ENCODE assay signal across 18 mouse cellular contexts in the genomic region with DNA sequence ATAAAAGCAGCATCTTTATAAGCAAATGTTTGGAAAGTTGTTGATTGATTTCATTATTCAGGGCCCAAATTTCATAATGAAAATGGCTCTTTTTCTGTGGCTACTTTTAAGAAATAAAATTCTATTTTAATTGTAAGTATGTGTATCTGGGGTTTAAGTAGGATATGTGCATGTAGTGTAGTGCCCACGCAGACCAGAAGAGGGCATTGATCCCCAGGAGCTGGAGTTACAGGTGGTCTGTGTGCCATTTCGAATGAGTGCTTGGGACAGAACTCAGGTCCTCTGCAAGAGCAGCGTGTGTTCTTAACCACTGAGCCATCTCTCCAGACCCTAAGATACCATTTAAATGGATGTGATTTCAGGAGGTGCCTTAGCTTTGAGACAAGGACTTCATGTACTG.
DNase-seq lines count a peak whose midpoint lies in the region; ATAC-seq and TF ChIP-seq lines count a peak whose summit lies in the region.
"Had no signal": no experiment of that assay in that cellular context is flagged by ENCODE, and none has a peak within 500 bp of the region (broad histone marks: within the 10 kb centered on the region; RNA-seq: fewer than 3 reads in every experiment).

No protein-coding gene starts in this region.

- H3K27ac ChIP-seq in embryonic facial prominence, embryonic 13.5 days = 0 out of 2 replicates have a peak overlapping the region, but pooled peaks have one; percentile 11
- no peak overlapping the region for H3K27ac ChIP-seq in embryonic facial prominence, embryonic 10.5 days (replicated peaks)
- H3K27ac ChIP-seq in left cerebral cortex, adult 2 months = no peak overlapping the region
- no peak overlapping the region for H3K27ac ChIP-seq in ES-E14 (ENCODE audit: insufficient read depth, low read depth, low read length, poor library complexity, severe bottlenecking)
- no peak overlapping the region for H3K27ac ChIP-seq in forebrain, embryonic 14.5 days (ENCODE audit: low read depth, low read length)
- H3K27ac ChIP-seq: embryonic facial prominence, embryonic 15.5 days; forebrain, embryonic 15.5 days; heart, embryonic 15.5 days; hindbrain, embryonic 14.5 days; limb, embryonic 15.5 days; macrophage; neural tube, embryonic 15.5 days had no signal

- in situ Hi-C loops in ES-E14 (cut with MboI; ENCODE audit: low sequenced_read_pairs in 2 of 2, unreplicated experiment in 2 of 2) = no loop called here

- intact Hi-C loops in left cerebral cortex, adult 2 months (cut with DNase I) = no loop called here

- peaks cover 4% of the 10 kb centered on the region; the same call in 1 of the 2 replicates for H3K27me3 ChIP-seq in embryonic facial prominence, embryonic 13.5 days
- H3K27me3 ChIP-seq in embryonic facial prominence, embryonic 10.5 days (replicated peaks; ENCODE audit: low read depth, poor library complexity, severe bottlenecking) = no peaks in the 10 kb centered on the region
- H3K27me3 ChIP-seq in forebrain, embryonic 14.5 days (replicated peaks; ENCODE audit: control insufficient read depth, insufficient read depth, low read length) = no peaks in the 10 kb centered on the region
- H3K27me3 ChIP-seq: embryonic facial prominence, embryonic 15.5 days; forebrain, embryonic 15.5 days; heart, embryonic 15.5 days; limb, embryonic 15.5 days; neural tube, embryonic 15.5 days had no signal

- peak; percentile 10 for TF ChIP-seq CTCF in left cerebral cortex, adult 2 months (IDR thresholded peaks at IDR 0.05)

- ATAC-seq in embryonic facial prominence, embryonic 13.5 days (ENCODE audit: insufficient number of reproducible peaks, insufficient read depth, low FRiP score, low TSS enrichment, low read depth) = no peak
- ATAC-seq in forebrain, embryonic 14.5 days = no peak

- H3K36me3 ChIP-seq in embryonic facial prominence, embryonic 13.5 days = no peaks in the 10 kb centered on the region
- H3K36me3 ChIP-seq in embryonic facial prominence, embryonic 10.5 days (replicated peaks) = no peaks in the 10 kb centered on the region
- no peaks in the 10 kb centered on the region for H3K36me3 ChIP-seq in ES-E14 (ENCODE audit: control insufficient read depth, insufficient read depth, low read length, poor library complexity, severe bottlenecking)
- no peaks in the 10 kb centered on the region for H3K36me3 ChIP-seq in forebrain, embryonic 14.5 days (ENCODE audit: control insufficient read depth, insufficient read depth, low read length)
- H3K36me3 ChIP-seq: embryonic facial prominence, embryonic 15.5 days; forebrain, embryonic 15.5 days; heart, embryonic 15.5 days; limb, embryonic 15.5 days; neural tube, embryonic 15.5 days had no signal

- no peak overlapping the region for H3K4me3 ChIP-seq in embryonic facial prominence, embryonic 13.5 days
- no peak overlapping the region for H3K4me3 ChIP-seq in embryonic facial prominence, embryonic 10.5 days
- no peak overlapping the region for H3K4me3 ChIP-seq in left cerebral cortex, adult 2 months
- no peak overlapping the region for H3K4me3 ChIP-seq in ES-E14 (ENCODE audit: insufficient read depth in 1 of 2, low read depth in 1 of 2, low read length in 2 of 2, poor library complexity in 1 of 2, severe bottlenecking in 1 of 2)
- H3K4me3 ChIP-seq in forebrain, embryonic 14.5 days (ENCODE audit: low read depth, low read length) = no peak overlapping the region
- H3K4me3 ChIP-seq: embryonic facial prominence, embryonic 15.5 days; forebrain, embryonic 15.5 days; heart, embryonic 15.5 days; limb, embryonic 15.5 days; neural tube, embryonic 15.5 days had no signal

- H3K4me2 ChIP-seq in embryonic facial prominence, embryonic 13.5 days = no peak overlapping the region
- no peak overlapping the region for H3K4me2 ChIP-seq in forebrain, embryonic 14.5 days (ENCODE audit: low read length)
- H3K4me2 ChIP-seq: embryonic facial prominence, embryonic 15.5 days; forebrain, embryonic 15.5 days; heart, embryonic 15.5 days; hindbrain, embryonic 14.5 days; limb, embryonic 15.5 days; neural tube, embryonic 15.5 days had no signal

- H3K9me3 ChIP-seq in embryonic facial prominence, embryonic 13.5 days = no peaks in the 10 kb centered on the region
- H3K9me3 ChIP-seq in embryonic facial prominence, embryonic 10.5 days = no peaks in the 10 kb centered on the region
- H3K9me3 ChIP-seq in ES-E14 (ENCODE audit: control insufficient read depth, insufficient read depth, low read depth, low read length) = no peaks in the 10 kb centered on the region
- H3K9me3 ChIP-seq in forebrain, embryonic 14.5 days (replicated peaks; ENCODE audit: control insufficient read depth, low read length) = no peaks in the 10 kb centered on the region
- H3K9me3 ChIP-seq: embryonic facial prominence, embryonic 15.5 days; forebrain, embryonic 15.5 days; heart, embryonic 15.5 days; limb, embryonic 15.5 days; neural tube, embryonic 15.5 days had no signal

- no peak for DNase-seq in embryonic facial prominence, embryonic 10.5 days (ENCODE audit: low spot score)
- no peak for DNase-seq in left cerebral cortex, adult 2 months (ENCODE audit: extremely low spot score in 1 of 2, low spot score in 2 of 2)
- no peak for DNase-seq in left cerebral cortex, adult 18-20 months (ENCODE audit: low spot score in 2 of 2)
- peak; percentile 22 for DNase-seq in ES-E14 (ENCODE audit: low read depth, low spot score)
- DNase-seq in thymus, postnatal 0 days (ENCODE audit: low spot score) = peak; percentile 12
- DNase-seq in forebrain, embryonic 14.5 days (ENCODE audit: low spot score) = no peak
- no peak for DNase-seq in urinary bladder, postnatal 10 days (ENCODE audit: low spot score)
- DNase-seq: cerebellum, postnatal 25 days; gastrocnemius, postnatal 25 days; right cerebral cortex, adult 18-20 months had no signal

- no peak overlapping the region for H3K9ac ChIP-seq in embryonic facial prominence, embryonic 13.5 days
- H3K9ac ChIP-seq in ES-E14 (ENCODE audit: insufficient read depth, low read depth, low read length, poor library complexity, severe bottlenecking) = no peak overlapping the region
- H3K9ac ChIP-seq in forebrain, embryonic 14.5 days (ENCODE audit: low read length) = no peak overlapping the region
- H3K9ac ChIP-seq: embryonic facial prominence, embryonic 15.5 days; forebrain, embryonic 15.5 days; heart, embryonic 15.5 days; hindbrain, embryonic 14.5 days; limb, embryonic 15.5 days; neural tube, embryonic 15.5 days had no signal

- peaks cover 28% of the 10 kb centered on the region for H3K4me1 ChIP-seq in embryonic facial prominence, embryonic 13.5 days
- H3K4me1 ChIP-seq in embryonic facial prominence, embryonic 10.5 days = peaks cover 10% of the 10 kb centered on the region
- no peaks in the 10 kb centered on the region for H3K4me1 ChIP-seq in ES-E14 (ENCODE audit: control insufficient read depth in 2 of 2, insufficient read depth in 2 of 2, low read length in 2 of 2, poor library complexity in 1 of 2)
- 0 out of 2 replicates have a peak, but pooled peaks cover 2% of the 10 kb centered on the region for H3K4me1 ChIP-seq in forebrain, embryonic 14.5 days (ENCODE audit: control insufficient read depth, insufficient read depth, low read length)
- H3K4me1 ChIP-seq: heart, embryonic 15.5 days had no signal

- WGBS in embryonic facial prominence, embryonic 13.5 days = 87% methylated on average over 3 of the region's 3 CpGs
- 91% methylated on average over 3 of the region's 3 CpGs for WGBS in embryonic facial prominence, embryonic 10.5 days
- WGBS in forebrain, embryonic 14.5 days = 85% methylated on average over 3 of the region's 3 CpGs

TF ChIP-seq in ES-E14, 5 proteins besides CTCF, POLR2A, EP300 and RAD21:
- TF ChIP-seq CHD2 (IDR thresholded peaks at IDR 0.05; ENCODE audit: low read depth, low read length) (no peak), ZC3H11A (IDR thresholded peaks at IDR 0.05; ENCODE audit: borderline replicate concordance, low read depth, low read length) (no peak), ZNF384 (IDR thresholded peaks at IDR 0.05; ENCODE audit: low read depth, low read length) (no peak), MAFK (IDR thresholded peaks at IDR 0.05; ENCODE audit: insufficient read depth, low read depth, low read length) (no peak), HCFC1 (IDR thresholded peaks at IDR 0.05; ENCODE audit: borderline replicate concordance, insufficient read depth, low read length) (no peak)

Comparison
In these comparisons a context has a peak if more than half of its experiments do, and no peak if none do; other contexts are left out.
1. DNase-seq: peak in ES-E14 (single experiment) and thymus, postnatal 0 days (single experiment); none in embryonic facial prominence, embryonic 10.5 days (single experiment), left cerebral cortex, adult 2 months (0 of 2), left cerebral cortex, adult 18-20 months (0 of 2), forebrain, embryonic 14.5 days (single experiment) and urinary bladder, postnatal 10 days (single experiment).